Mouse (Mus musculus) embryonic fibroblast, embryonic 13.5 days (primary cell): ENCODE measurements around the gene Elmsan1. TPM values are rescaled to one million over a fixed set of nuclear protein-coding genes. Genes with fewer than 3 reads are reported as not detected.

ENCODE experiments used
- H3K27ac ChIP-seq: 2 replicates; pipeline ENCODE4 v1.5.1; 2012; ENCODE audit warnings: low read length, control low read depth, inconsistent platforms; ENCODE audit not compliant: insufficient read depth
- H3K4me1 ChIP-seq: 2 replicates; pipeline ENCODE4 v1.6.1; 2011; ENCODE audit warnings: low read length; ENCODE audit not compliant: control insufficient read depth, insufficient read depth
- H3K4me3 ChIP-seq: 2 replicates; pipeline ENCODE4 v1.5.1; 2011; ENCODE audit warnings: mild to moderate bottlenecking, control low read depth, low read length; ENCODE audit not compliant: insufficient read depth
- CTCF ChIP-seq: IDR thresholded peaks from 2 replicates; pipeline ENCODE4 v1.5.1; 2011; ENCODE audit warnings: mild to moderate bottlenecking, control low read depth, low read length, moderate library complexity, borderline replicate concordance; ENCODE audit not compliant: insufficient read depth
- POLR2A ChIP-seq: IDR thresholded peaks from 2 replicates; pipeline ENCODE4 v1.6.1; 2011; ENCODE audit warnings: low read depth, mild to moderate bottlenecking, control low read depth, low read length, moderate library complexity
- polyA plus RNA-seq: library from polyadenylated mRNA; stranded (reverse); fragments of >200 nt; gene quantifications from 2 replicates; pipeline ENCODE4 v1.2.4, GENCODE M21; 2011; ENCODE audit warnings: low read depth; ENCODE audit not compliant: missing spikeins, insufficient read length

Elmsan1 gene
- polyA plus RNA-seq, 1 experiment = 20.6 TPM

GRCm38 (mm10) chr12:84206525-84206924 lies 12.2 kb downstream of the Elmsan1 start:
- TF ChIP-seq CTCF = no peak
- TF ChIP-seq POLR2A = no peak
- no peak overlapping the region for H3K4me3 ChIP-seq
- H3K4me1 ChIP-seq = no peaks in the 10 kb centered on the region
- H3K27ac ChIP-seq = no peak overlapping the region

DNA sequence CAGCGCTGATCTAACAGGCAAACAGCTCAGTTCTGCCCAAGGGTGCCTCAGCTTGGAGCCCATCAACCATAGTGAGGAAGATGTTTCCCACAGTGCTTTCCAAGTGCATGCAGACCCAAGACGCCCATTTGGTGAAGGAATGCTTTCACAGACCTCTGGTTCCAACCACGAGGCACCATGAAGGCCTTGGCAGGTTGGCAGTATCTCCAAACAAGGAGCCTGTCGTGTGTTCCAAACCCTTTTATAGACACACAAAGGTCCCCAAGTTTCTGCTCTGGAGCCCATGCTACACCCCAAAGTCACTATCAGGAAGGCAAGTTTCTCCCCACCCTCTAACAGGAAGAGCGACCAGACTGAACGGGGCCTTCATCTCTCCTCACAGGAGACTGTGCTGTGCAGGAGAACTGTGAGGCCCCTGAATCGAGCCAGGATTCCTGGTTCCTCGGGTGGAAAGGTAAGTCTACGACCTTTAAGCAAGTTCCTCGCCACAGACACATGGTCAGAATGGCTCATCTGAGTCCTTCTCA lies 13.0 kb downstream of the Elmsan1 start:
- no peaks in the 10 kb centered on the region for H3K4me1 ChIP-seq
- no peak overlapping the region for H3K4me3 ChIP-seq

GRCm38 (mm10) chr12:84204662-84205061 lies 14.0 kb downstream of the Elmsan1 start:
- TF ChIP-seq CTCF (no peak), POLR2A (no peak)
- Histone ChIP-seq H3K4me3 (no peak overlapping the region), H3K4me1 (no peaks in the 10 kb centered on the region), H3K27ac (no peak overlapping the region)

More for the DNA sequence above, 13.0 kb downstream of the Elmsan1 start:
- no peak overlapping the region for H3K27ac ChIP-seq
- TF ChIP-seq POLR2A (no peak), CTCF (no peak)

DNA sequence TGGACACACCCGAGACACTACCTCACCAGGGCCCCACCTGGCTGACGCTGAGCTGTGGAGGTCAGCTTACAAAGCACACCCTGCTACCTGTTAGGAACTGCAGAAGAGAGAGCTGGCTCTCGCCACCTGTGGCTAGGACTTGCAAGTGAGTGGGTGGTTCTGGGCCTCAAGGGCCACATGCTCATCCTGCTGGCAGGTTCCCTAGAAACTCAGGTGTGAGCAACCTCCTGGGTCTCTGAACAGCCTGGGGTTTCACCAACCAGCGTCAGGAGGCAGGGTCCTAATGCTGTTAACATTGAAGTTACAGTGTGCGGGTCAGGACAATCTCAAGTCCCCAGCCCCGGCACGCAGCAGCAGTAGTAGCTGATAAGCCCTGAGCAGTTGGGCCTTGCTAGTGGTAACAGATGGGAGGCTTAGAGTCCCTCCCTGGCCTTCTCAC lies 14.9 kb downstream of the Elmsan1 start:
- Histone ChIP-seq H3K27ac (no peak overlapping the region), H3K4me3 (no peak overlapping the region), H3K4me1 (no peaks in the 10 kb centered on the region)
- no peak for TF ChIP-seq CTCF
- no peak for TF ChIP-seq POLR2A

GRCm38 (mm10) chr12:84203170-84203777 lies 15.4 kb downstream of the Elmsan1 start:
- no peaks in the 10 kb centered on the region for H3K4me1 ChIP-seq
- no peak overlapping the region for H3K27ac ChIP-seq
- TF ChIP-seq CTCF = no peak
- TF ChIP-seq POLR2A = no peak

DNA sequence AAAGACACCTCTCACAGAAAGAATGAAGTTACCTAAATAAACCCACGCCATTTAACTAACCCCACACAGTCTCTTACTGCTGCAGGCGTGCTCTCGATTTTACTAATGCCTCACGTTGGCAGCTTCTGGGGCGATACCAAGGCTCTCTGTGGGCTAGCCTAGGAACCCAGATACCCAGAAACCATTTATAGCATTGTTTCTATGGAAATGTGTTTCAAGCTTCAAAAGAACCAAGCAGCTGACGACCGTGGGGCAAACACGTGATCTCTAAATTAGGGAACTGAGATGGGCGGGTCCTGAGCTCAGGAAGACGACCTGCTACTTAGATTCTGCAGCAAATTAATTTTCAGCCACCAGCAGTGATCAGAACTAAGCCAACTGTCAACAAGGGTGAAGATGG lies 16.1 kb downstream of the Elmsan1 start:
- Histone ChIP-seq H3K27ac (no peak overlapping the region), H3K4me3 (no peak overlapping the region), H3K4me1 (no peaks in the 10 kb centered on the region)
- no peak for TF ChIP-seq CTCF
- no peak for TF ChIP-seq POLR2A

More at GRCm38 (mm10) chr12:84203170-84203777, 15.4 kb downstream of the Elmsan1 start:
- no peak overlapping the region for H3K4me3 ChIP-seq

- Histone ChIP-seq H3K4me3 (no peak overlapping the region), H3K4me1 (no peaks in the 10 kb centered on the region), H3K27ac (no peak overlapping the region)
- TF ChIP-seq POLR2A (no peak), CTCF (no peak)
Measured at GRCm38 (mm10) chr12:84201686-84202484, 16.8 kb downstream of the Elmsan1 start.

DNA sequence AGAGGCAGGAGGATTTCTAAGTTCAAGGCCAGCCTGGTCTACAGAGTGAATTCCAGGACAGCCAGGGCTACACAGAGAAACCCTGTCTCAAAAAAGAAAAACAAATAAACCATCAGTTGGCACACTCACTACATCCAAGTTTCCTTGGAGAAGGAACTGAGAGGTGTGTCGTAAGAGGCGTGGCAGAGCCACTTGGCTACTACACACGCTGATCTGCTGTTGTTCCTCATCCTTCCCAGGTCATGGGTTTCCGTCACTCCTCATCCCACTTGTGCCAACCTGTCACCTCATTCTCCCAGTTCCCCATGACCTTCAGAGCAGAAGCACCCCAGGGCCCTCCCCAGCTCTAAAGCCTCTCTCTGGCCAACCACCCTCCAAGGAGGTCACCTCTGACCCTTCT lies 17.5 kb downstream of the Elmsan1 start:
- no peak overlapping the region for H3K27ac ChIP-seq
- H3K4me3 ChIP-seq = no peak overlapping the region
- TF ChIP-seq POLR2A (no peak), CTCF (no peak)
- H3K4me1 ChIP-seq = no peaks in the 10 kb centered on the region

DNA sequence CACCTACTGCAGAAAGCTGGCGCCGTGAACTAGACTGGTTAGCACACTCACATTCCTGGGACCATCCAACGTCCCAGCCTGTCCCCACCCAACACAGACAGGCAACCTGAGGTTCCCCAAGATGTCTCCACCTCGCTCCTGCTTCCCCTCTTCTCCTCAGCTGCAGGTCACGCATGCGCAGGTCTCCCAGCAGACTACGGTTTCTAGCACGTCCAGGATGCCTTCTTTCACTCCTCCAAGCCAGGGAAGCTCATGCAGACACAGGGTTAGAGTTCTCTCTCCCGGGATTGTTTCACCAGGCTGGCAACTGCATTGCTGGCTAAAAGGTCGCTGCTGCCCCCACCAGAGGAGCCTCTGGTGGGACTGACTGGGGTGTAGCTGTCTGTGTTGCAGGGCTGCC lies 19.8 kb downstream of the Elmsan1 start:
- no peak overlapping the region for H3K4me3 ChIP-seq
- TF ChIP-seq POLR2A = no peak
- TF ChIP-seq CTCF = no peak
- no peak overlapping the region for H3K27ac ChIP-seq
- H3K4me1 ChIP-seq = peaks cover 11% of the 10 kb centered on the region
